In the genomic region with DNA sequence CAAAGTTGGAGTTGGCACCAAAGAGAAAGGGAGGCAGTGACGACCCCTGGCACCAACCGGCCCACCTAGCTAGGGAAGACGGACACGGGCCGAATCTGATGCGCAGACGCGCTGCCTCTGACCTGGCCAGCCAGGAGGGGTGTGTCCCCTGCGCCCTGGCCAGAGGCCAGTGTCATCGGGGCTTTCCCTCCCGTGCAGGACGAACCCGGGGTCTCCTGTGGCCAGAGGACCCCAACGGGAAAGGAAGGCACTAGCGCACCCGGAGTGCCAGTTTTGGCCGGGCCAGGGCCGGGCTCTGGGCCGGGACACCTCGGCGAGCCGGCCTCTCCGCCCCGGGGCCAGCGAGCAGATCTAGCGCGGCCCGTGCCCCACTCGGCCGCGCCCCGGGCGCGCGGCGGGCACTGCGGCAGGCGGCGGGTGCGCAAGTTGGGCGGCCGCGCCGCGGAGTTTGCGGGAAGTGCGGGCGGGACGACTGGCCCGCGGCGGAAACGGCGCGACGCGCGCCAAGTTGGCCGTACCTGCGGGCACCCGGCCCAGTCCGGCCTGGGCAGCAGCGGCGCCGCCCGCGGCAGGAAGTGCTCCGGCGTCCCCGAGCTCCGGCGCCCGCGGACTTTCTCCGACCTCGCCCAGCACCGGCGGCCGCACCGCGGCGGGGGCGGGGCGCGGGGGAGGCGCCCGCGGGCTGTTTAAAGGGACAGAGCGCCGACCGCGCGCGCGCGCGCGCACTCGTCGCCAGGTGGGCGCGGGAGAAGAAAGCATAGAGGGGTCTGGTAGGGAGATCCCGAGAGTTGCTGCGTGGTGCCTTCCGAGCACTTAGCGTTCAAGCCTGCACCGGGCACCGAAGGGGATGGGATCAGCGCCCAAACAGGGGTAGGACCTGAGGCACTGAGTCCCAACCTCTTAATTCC, we compare ENCODE assay signal across 8 mouse cellular contexts. TPM values are rescaled to one million over a fixed set of nuclear protein-coding genes. Genes with fewer than 3 reads are reported as not detected.
DNase-seq lines count a peak whose midpoint lies in the region; ATAC-seq and TF ChIP-seq lines count a peak whose summit lies in the region.

No protein-coding gene starts in this region.

- no peak for TF ChIP-seq EP300 in stomach, postnatal 0 days (optimal IDR thresholded peaks at IDR 0.05)

- H3K27ac ChIP-seq in hindbrain, embryonic 13.5 days: no peak overlapping the region
- H3K27ac ChIP-seq in limb, embryonic 14.5 days (replicated peaks; ENCODE audit: low read depth, low read length): no peak overlapping the region
- H3K27ac ChIP-seq in midbrain, embryonic 13.5 days: no peak overlapping the region
- H3K27ac ChIP-seq in stomach, postnatal 0 days (replicated peaks): peak overlapping the region; percentile 82

- peak overlapping the region; percentile 96 for H3K4me2 ChIP-seq in hindbrain, embryonic 13.5 days
- H3K4me2 ChIP-seq in limb, embryonic 14.5 days (replicated peaks; ENCODE audit: low read depth, low read length, severe bottlenecking): peak overlapping the region; percentile 95
- H3K4me2 ChIP-seq in midbrain, embryonic 13.5 days (replicated peaks): peak overlapping the region; percentile 97
- peak overlapping the region; percentile 95 for H3K4me2 ChIP-seq in stomach, postnatal 0 days (replicated peaks; ENCODE audit: low read depth)

- WGBS in hindbrain, embryonic 13.5 days: under 1% methylated on average over 98 of the region's 109 CpGs
- 1% methylated on average over 55 of the region's 109 CpGs for WGBS in limb, embryonic 14.5 days
- WGBS in midbrain, embryonic 13.5 days: under 1% methylated on average over 106 of the region's 109 CpGs
- under 1% methylated on average over 67 of the region's 109 CpGs for WGBS in stomach, postnatal 0 days

- peak overlapping the region; percentile 78 for H3K9ac ChIP-seq in hindbrain, embryonic 13.5 days
- peak overlapping the region; percentile 72 for H3K9ac ChIP-seq in limb, embryonic 14.5 days (ENCODE audit: low read depth, low read length, severe bottlenecking)
- peak overlapping the region; percentile 67 for H3K9ac ChIP-seq in midbrain, embryonic 13.5 days (replicated peaks)
- H3K9ac ChIP-seq in stomach, postnatal 0 days (ENCODE audit: low read length): peak overlapping the region; percentile 90

- H3K4me3 ChIP-seq in hindbrain, embryonic 13.5 days: peak overlapping the region; percentile 73
- H3K4me3 ChIP-seq in limb, embryonic 14.5 days (replicated peaks; ENCODE audit: low read length): peak overlapping the region; percentile 72
- H3K4me3 ChIP-seq in midbrain, embryonic 13.5 days (replicated peaks): peak overlapping the region; percentile 73
- H3K4me3 ChIP-seq in stomach, postnatal 0 days (ENCODE audit: low read depth, low read length): peak overlapping the region; percentile 80

- TF ChIP-seq POLR2A in limb, embryonic 14.5 days (IDR thresholded peaks at IDR 0.05; ENCODE audit: borderline replicate concordance, extremely low read depth, insufficient read depth, insufficient read length): no peak

- H3K4me1 ChIP-seq in hindbrain, embryonic 13.5 days (replicated peaks): peaks cover 26% of the 10 kb centered on the region
- peaks cover 13% of the 10 kb centered on the region for H3K4me1 ChIP-seq in limb, embryonic 14.5 days (ENCODE audit: control insufficient read depth, insufficient read depth, low read length)
- peaks cover 24% of the 10 kb centered on the region for H3K4me1 ChIP-seq in midbrain, embryonic 13.5 days (replicated peaks)
- H3K4me1 ChIP-seq in stomach, postnatal 0 days (replicated peaks; ENCODE audit: control insufficient read depth, insufficient read depth): peaks cover 13% of the 10 kb centered on the region

- ATAC-seq in hindbrain, embryonic 13.5 days (ENCODE audit: low FRiP score): peak; percentile 55; the same call in 1 of the 2 replicates
- 0 out of 2 replicates have a peak, but pooled peaks have one; percentile 20 for ATAC-seq in limb, embryonic 14.5 days (ENCODE audit: low FRiP score, low read depth)
- ATAC-seq in midbrain, embryonic 13.5 days: peak; percentile 69
- peak; percentile 73 for ATAC-seq in stomach, postnatal 0 days (ENCODE audit: low FRiP score, low TSS enrichment)

- no peaks in the 10 kb centered on the region for H3K9me3 ChIP-seq in hindbrain, embryonic 13.5 days
- no peaks in the 10 kb centered on the region for H3K9me3 ChIP-seq in limb, embryonic 14.5 days (ENCODE audit: control insufficient read depth, low read length)
- no peaks in the 10 kb centered on the region for H3K9me3 ChIP-seq in midbrain, embryonic 13.5 days
- no peaks in the 10 kb centered on the region for H3K9me3 ChIP-seq in stomach, postnatal 0 days (ENCODE audit: control insufficient read depth, low read length)

- H3K27me3 ChIP-seq in hindbrain, embryonic 13.5 days: peaks cover 64% of the 10 kb centered on the region
- H3K27me3 ChIP-seq in limb, embryonic 14.5 days (ENCODE audit: control insufficient read depth, insufficient read depth, low read length): peaks cover 18% of the 10 kb centered on the region; the same call in 1 of the 2 replicates
- H3K27me3 ChIP-seq in midbrain, embryonic 13.5 days: peaks cover 50% of the 10 kb centered on the region
- H3K27me3 ChIP-seq in stomach, postnatal 0 days (ENCODE audit: control insufficient read depth, insufficient read depth, low read length): no peaks in the 10 kb centered on the region

- DNase-seq in layer of hippocampus, postnatal 36 days: peak; percentile 35 to 43
- no peak for DNase-seq in layer of hippocampus, adult 9-11 months
- DNase-seq in cerebellum, adult 8-10 months: peak; percentile 78
- DNase-seq in forelimb bud, embryonic 11.5 days (ENCODE audit: low read depth, low spot score): peak; percentile 40
- no peak for DNase-seq in limb, embryonic 14.5 days (ENCODE audit: low spot score)
- DNase-seq in stomach, postnatal 0 days (ENCODE audit: low spot score): peak; percentile 72

- no peaks in the 10 kb centered on the region for H3K36me3 ChIP-seq in hindbrain, embryonic 13.5 days
- H3K36me3 ChIP-seq in limb, embryonic 14.5 days (ENCODE audit: control insufficient read depth, insufficient read depth, low read length): no peaks in the 10 kb centered on the region
- no peaks in the 10 kb centered on the region for H3K36me3 ChIP-seq in midbrain, embryonic 13.5 days
- no peaks in the 10 kb centered on the region for H3K36me3 ChIP-seq in stomach, postnatal 0 days (ENCODE audit: control insufficient read depth, insufficient read depth, low read length)

- TF ChIP-seq CTCF in stomach, postnatal 0 days (IDR thresholded peaks at IDR 0.05; ENCODE audit: low read depth): no peak

RNA-seq across cellular contexts. Expression of gene Nacc2, which starts 0.6 kb away (rescaled TPM):
- total RNA-seq in layer of hippocampus, postnatal 36 days (2021): 10 to 100 TPM; 60.6 to 66.8 TPM
- 12.4 and 14.2 TPM in 2 replicates for polyA plus RNA-seq in hindbrain, embryonic 13.5 days (2015; fragmentation: Nextera tagmentation; extraction: Ambion mirVana)
- 6.4 and 11.8 TPM in 2 replicates for polyA plus RNA-seq in limb, embryonic 14.5 days (2012; rRNA removed)
- polyA plus RNA-seq in limb, embryonic 14.5 days (2014; fragmentation: Nextera tagmentation; extraction: Ambion mirVana): 5.0 and 5.3 TPM in 2 replicates
- polyA plus RNA-seq in midbrain, embryonic 13.5 days (2015; fragmentation: Nextera tagmentation; extraction: Ambion mirVana): 10.1 and 10.4 TPM in 2 replicates
- 12.6 and 13.3 TPM in 2 replicates for polyA plus RNA-seq in stomach, postnatal 0 days (2015; fragmentation: Nextera tagmentation; extraction: Ambion mirVana)

Comparison
In these comparisons a context has a peak if more than half of its experiments do, and no peak if none do; other contexts are left out.
1. DNase-seq: peak in layer of hippocampus, postnatal 36 days (2 of 2), cerebellum, adult 8-10 months (single experiment), forelimb bud, embryonic 11.5 days (single experiment) and stomach, postnatal 0 days (single experiment); none in layer of hippocampus, adult 9-11 months (single experiment) and limb, embryonic 14.5 days (single experiment).
2. ATAC-seq: peak in every context shown above with its lines; median percentile 73 in stomach, postnatal 0 days; 69 in midbrain, embryonic 13.5 days; 55 in hindbrain, embryonic 13.5 days; 20 in limb, embryonic 14.5 days.
3. Peak in every context shown above with its lines, with median percentiles within 50 percentile points of each other: H3K4me2 ChIP-seq, H3K4me3 ChIP-seq and H3K9ac ChIP-seq.